Mouse (Mus musculus): ENCODE measurements around the gene Syt16. TPM values are rescaled to one million over a fixed set of nuclear protein-coding genes. Genes with fewer than 3 reads are reported as not detected.

Syt16 gene
- polyA plus RNA-seq, 1 experiment, result not detected

DNA sequence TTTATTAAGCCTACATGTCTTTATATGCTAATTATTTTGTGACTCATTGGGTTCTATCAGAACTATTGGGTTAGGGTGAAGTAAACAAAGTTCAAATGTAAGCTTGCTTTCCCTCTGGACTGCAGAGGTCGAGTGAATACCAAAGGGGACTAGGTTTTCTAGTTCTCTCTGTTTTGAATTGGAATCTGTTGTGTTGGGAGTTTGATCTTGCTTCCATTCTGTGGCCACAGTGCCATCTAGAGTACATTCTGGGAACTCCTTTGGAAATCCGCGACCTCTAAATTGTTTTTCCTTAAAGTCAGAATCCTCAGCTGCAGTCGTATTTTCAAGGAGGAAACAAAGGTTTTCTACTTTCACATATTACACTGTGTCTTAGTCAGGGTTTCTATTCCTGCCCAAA lies 296.2 kb downstream of the Syt16 start:
- Histone ChIP-seq H3K4me3 (replicated peaks) (no peak overlapping the region), H3K27me3 (ENCODE audit: control insufficient read depth) (no peaks in the 10 kb centered on the region), H3K4me1 (ENCODE audit: control insufficient read depth) (no peaks in the 10 kb centered on the region), H3K36me3 (ENCODE audit: control insufficient read depth) (no peaks in the 10 kb centered on the region), H3K9me3 (ENCODE audit: control insufficient read depth, low read length) (no peaks in the 10 kb centered on the region)
- no peak for TF ChIP-seq GATA1 (IDR thresholded peaks at IDR 0.05; ENCODE audit: low read length)
- no peak for TF ChIP-seq TAL1 (IDR thresholded peaks at IDR 0.05; ENCODE audit: low read length)

DNA sequence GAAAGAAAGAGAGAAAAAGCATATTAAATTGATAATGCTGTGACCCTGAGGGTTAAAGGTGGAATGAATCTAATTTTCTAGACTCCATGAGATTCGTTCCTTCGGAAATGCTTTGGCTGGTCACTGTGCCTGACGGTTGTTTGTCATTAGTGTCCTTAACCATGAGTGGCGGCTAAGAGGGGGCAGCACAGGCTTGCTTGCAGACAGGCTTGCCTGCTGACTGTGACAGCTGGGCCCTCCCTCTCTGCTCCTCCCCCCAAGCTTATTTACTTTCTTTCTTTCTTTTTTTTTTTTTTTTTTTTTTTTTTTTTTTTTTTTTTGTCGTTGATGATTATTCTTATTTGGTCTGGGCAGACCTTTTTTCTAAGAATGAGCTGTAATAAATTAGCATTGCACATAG lies 298.9 kb downstream of the Syt16 start:
- no peaks in the 10 kb centered on the region for H3K9me3 ChIP-seq (ENCODE audit: control insufficient read depth, low read length)
- H3K4me3 ChIP-seq (replicated peaks), result no peak overlapping the region
- no peaks in the 10 kb centered on the region for H3K4me1 ChIP-seq (ENCODE audit: control insufficient read depth)
- H3K36me3 ChIP-seq (ENCODE audit: control insufficient read depth), result no peaks in the 10 kb centered on the region
- H3K27me3 ChIP-seq (ENCODE audit: control insufficient read depth), result no peaks in the 10 kb centered on the region
- TF ChIP-seq TAL1 (IDR thresholded peaks at IDR 0.05; ENCODE audit: low read length) (no peak), GATA1 (IDR thresholded peaks at IDR 0.05; ENCODE audit: low read length) (no peak)

DNA sequence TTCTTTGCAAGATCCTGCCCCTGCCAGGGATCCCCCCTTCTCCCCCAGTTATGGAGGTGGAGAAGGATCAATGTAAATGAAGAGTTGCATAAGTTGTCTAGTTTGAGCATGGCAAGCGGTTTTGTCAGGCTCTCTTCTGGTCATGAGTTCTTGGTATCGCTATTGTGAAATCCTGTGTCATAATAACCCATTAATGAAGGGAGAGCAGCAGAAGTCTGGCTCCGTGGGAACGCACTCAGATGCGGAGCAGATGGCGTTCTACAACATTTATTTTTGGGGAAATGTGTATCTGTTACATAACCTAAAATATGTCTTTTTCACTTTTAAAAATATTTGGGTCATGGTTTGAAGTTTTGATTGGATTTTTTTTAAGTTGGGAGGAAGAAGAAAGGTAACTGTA lies 304.1 kb downstream of the Syt16 start:
- peaks cover 4% of the 10 kb centered on the region; the same call in 1 of the 2 replicates for H3K9me3 ChIP-seq (ENCODE audit: control insufficient read depth, low read length)
- no peak for TF ChIP-seq GATA1 (IDR thresholded peaks at IDR 0.05; ENCODE audit: low read length)
- TF ChIP-seq TAL1 (IDR thresholded peaks at IDR 0.05; ENCODE audit: low read length), result no peak
- no peaks in the 10 kb centered on the region for H3K4me1 ChIP-seq (ENCODE audit: control insufficient read depth)

DNA sequence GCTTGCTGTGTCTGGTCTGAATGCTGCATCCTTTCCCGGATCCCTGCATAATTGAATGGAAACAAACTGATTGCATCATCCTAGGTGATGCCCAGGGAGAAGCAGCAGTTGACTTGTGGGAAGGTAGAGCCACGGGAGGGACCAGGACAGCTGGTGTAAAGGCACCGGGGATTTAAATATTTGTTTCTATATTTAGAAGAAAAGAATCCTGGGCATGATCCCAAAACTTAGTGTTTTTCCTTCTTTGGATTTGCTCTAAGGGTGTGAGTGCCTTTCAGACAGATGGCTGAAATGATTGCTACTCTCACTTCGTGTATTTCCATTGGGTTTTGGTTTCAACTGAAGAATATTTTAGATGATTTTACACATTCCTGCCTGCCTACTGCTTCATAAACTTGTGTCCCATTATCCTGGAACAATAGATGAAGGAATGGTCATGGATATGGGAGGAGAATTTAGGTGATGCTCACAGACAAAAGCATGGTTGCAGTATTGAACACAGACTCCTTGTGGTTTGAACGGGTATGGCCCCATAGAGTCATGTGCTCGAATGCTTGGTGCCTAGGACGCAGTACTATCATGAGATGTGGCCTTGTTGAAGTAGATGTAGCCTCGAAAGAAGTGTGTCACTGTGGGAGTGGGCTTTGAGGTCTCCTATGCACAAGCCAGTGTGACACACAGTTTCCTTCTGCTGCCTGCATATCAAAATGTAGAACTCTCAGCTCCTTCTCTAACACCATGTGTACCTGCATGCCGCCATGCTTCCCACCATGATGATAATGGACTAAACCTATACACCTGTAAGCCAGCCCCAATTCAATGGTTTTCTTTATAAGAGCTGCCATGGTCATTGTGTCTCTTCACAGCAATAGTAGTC lies 306.2 kb downstream of the Syt16 start:
- TF ChIP-seq TAL1 (IDR thresholded peaks at IDR 0.05; ENCODE audit: low read length) (no peak), GATA1 (IDR thresholded peaks at IDR 0.05; ENCODE audit: low read length) (no peak)

More for the DNA sequence above, 304.1 kb downstream of the Syt16 start:
- Histone ChIP-seq H3K27me3 (ENCODE audit: control insufficient read depth) (no peaks in the 10 kb centered on the region), H3K4me3 (replicated peaks) (no peak overlapping the region), H3K36me3 (ENCODE audit: control insufficient read depth) (no peaks in the 10 kb centered on the region)

DNA sequence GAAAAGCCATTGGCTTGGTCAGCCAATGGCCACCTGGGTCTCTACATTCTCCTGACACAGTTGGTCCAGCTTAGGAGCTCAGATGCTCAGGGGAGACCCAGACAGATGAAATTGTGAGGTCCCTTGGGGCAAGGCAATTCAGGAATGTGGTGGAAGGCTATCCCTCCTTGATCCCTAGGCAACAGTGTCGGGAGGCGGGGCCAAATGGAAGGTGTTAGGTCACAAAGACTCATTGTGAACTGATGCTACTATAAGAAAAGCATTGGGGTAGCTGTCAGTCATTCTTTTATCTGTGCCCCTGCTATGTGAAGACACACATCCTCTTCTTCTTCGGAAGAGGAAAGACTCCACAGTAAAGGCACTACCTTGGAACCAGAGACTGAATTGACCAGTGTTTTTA lies 315.1 kb downstream of the Syt16 start:
- Histone ChIP-seq H3K9me3 (ENCODE audit: control insufficient read depth, low read length) (no peaks in the 10 kb centered on the region; the same call in 1 of the 2 replicates), H3K4me3 (replicated peaks) (no peak overlapping the region)

More for the DNA sequence above, 306.2 kb downstream of the Syt16 start:
- no peak overlapping the region for H3K4me3 ChIP-seq (replicated peaks)
- H3K9me3 ChIP-seq (ENCODE audit: control insufficient read depth, low read length), result peaks cover 4% of the 10 kb centered on the region; the same call in 1 of the 2 replicates
- H3K4me1 ChIP-seq (ENCODE audit: control insufficient read depth), result no peaks in the 10 kb centered on the region
- no peaks in the 10 kb centered on the region for H3K36me3 ChIP-seq (ENCODE audit: control insufficient read depth)
- no peaks in the 10 kb centered on the region for H3K27me3 ChIP-seq (ENCODE audit: control insufficient read depth)

DNA sequence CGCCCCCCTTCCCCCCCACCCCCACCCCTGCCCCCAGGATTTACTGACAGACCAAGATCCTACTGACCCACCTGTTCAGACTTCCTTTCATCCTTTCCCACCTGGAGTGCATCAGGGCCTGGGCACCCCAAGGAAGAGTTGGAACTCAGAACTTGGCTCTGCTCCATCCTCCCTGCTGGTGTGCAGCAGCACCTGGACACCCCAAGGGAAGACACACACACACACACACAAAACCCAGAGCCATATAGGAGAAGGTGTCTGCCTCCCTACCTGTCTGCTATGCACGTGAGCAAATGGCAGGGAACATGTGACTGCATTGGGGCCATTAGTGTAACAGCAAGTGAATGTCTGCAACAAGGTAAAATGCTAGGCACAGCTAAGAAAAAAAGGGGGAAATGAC lies 317.8 kb downstream of the Syt16 start:
- Histone ChIP-seq H3K27me3 (ENCODE audit: control insufficient read depth) (no peaks in the 10 kb centered on the region), H3K4me1 (ENCODE audit: control insufficient read depth) (no peaks in the 10 kb centered on the region), H3K36me3 (ENCODE audit: control insufficient read depth) (no peaks in the 10 kb centered on the region), H3K9me3 (ENCODE audit: control insufficient read depth, low read length) (no peaks in the 10 kb centered on the region; the same call in 1 of the 2 replicates), H3K4me3 (replicated peaks) (no peak overlapping the region)
- TF ChIP-seq GATA1 (IDR thresholded peaks at IDR 0.05; ENCODE audit: low read length) (no peak), TAL1 (IDR thresholded peaks at IDR 0.05; ENCODE audit: low read length) (no peak)

More for the DNA sequence above, 315.1 kb downstream of the Syt16 start:
- H3K36me3 ChIP-seq (ENCODE audit: control insufficient read depth), result no peaks in the 10 kb centered on the region
- H3K27me3 ChIP-seq (ENCODE audit: control insufficient read depth), result no peaks in the 10 kb centered on the region
- H3K4me1 ChIP-seq (ENCODE audit: control insufficient read depth), result no peaks in the 10 kb centered on the region
- no peak for TF ChIP-seq TAL1 (IDR thresholded peaks at IDR 0.05; ENCODE audit: low read length)
- no peak for TF ChIP-seq GATA1 (IDR thresholded peaks at IDR 0.05; ENCODE audit: low read length)

DNA sequence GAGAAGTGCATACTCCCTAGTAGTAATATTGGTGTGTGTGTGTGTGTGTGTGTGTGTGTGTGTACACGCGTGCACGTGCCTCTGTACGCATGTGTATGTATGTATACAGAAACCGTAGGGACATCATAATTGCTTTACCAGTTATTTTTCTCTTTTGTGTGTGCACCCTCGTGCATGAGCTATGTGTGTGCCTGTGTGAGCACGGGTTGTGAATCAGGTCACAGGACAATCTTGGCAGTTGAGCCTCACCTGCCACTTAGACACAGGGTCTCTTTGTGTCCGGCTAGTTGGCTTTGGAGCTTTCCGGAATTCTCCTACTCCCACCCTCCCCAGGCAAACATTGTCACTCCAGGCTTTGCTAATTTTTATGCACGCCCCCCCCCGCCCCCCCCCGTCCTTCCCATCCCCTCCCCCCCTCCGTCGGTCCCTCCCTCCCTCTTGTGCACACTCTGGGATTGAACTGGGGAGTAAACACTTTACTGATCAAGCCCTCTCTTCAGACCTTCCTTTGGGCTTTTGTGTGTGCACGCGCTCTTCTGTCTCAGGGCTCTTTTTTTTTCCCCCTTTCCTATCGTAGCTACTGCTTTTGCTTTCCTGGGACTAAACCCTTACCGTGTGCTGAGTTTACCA lies 319.0 kb downstream of the Syt16 start, which contains the start of gene Gm11042:
Gene Gm11042, minus strand, starts transcription at position 51 of the 630 bp plus-strand sequence.
- H3K27me3 ChIP-seq (ENCODE audit: control insufficient read depth), result no peaks in the 10 kb centered on the region
- TF ChIP-seq GATA1 (IDR thresholded peaks at IDR 0.05; ENCODE audit: low read length) (no peak), TAL1 (IDR thresholded peaks at IDR 0.05; ENCODE audit: low read length) (no peak)
- no peaks in the 10 kb centered on the region; the same call in 1 of the 2 replicates for H3K9me3 ChIP-seq (ENCODE audit: control insufficient read depth, low read length)
- H3K36me3 ChIP-seq (ENCODE audit: control insufficient read depth), result no peaks in the 10 kb centered on the region
- H3K4me3 ChIP-seq (replicated peaks), result peak within 1 kb of the TSS; percentile 4
- H3K4me1 ChIP-seq (ENCODE audit: control insufficient read depth), result no peaks in the 10 kb centered on the region

DNA sequence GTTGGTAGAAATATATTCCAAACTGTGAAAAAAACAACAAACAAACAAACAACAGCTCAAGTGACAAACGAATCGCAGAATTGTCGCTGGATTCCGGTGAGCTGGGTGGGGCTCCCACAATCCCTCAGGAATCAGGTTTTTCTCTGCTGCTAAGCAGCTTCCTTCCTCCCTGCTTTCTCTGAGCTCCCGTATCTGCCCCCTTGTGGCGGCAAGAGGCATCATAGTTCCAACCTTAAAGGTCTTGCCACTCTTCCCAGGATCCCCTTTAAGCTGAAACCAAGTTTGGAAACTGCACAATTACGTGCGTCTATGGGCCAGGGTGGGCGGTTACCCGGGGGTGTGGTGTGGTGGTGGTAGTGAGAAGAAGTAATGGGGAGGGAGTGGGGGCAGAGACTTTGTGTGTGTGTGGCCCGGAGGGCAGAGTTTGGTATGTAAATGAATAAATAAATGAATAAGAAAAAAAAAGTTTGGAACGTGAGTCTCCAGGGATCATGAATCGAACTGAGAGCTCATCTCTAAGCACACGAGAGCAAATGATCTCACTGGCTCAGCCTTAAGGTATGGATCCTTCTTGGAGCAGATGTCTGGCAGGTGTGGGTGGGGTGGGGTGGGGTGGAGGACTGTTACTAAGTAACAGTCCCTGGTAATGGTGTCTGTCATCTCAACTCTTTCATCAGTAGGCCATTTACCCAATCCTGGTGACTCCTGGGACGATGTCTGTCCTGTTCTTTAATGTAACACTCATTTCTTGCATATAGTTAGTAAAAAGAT lies 319.7 kb downstream of the Syt16 start:
- H3K36me3 ChIP-seq (ENCODE audit: control insufficient read depth), result no peaks in the 10 kb centered on the region
- no peaks in the 10 kb centered on the region; the same call in 1 of the 2 replicates for H3K9me3 ChIP-seq (ENCODE audit: control insufficient read depth, low read length)
- H3K27me3 ChIP-seq (ENCODE audit: control insufficient read depth), result no peaks in the 10 kb centered on the region
- peak overlapping the region; percentile 4 for H3K4me3 ChIP-seq (replicated peaks)
- no peaks in the 10 kb centered on the region for H3K4me1 ChIP-seq (ENCODE audit: control insufficient read depth)
- TF ChIP-seq TAL1 (IDR thresholded peaks at IDR 0.05; ENCODE audit: low read length) (no peak), GATA1 (IDR thresholded peaks at IDR 0.05; ENCODE audit: low read length) (no peak)

Data from erythroblast, embryonic 14.5 days (primary cell).